Mouse (Mus musculus) embryonic fibroblast, embryonic 13.5 days (primary cell): ENCODE data around the gene Anxa5.

Experiments used
- CTCF ChIP-seq: IDR thresholded peaks from 2 replicates; pipeline ENCODE4 v1.5.1; 2011; ENCODE audit warnings: mild to moderate bottlenecking, control low read depth, low read length, moderate library complexity, borderline replicate concordance; ENCODE audit not compliant: insufficient read depth
- POLR2A ChIP-seq: IDR thresholded peaks from 2 replicates; pipeline ENCODE4 v1.6.1; 2011; ENCODE audit warnings: low read depth, mild to moderate bottlenecking, control low read depth, low read length, moderate library complexity

DNA sequence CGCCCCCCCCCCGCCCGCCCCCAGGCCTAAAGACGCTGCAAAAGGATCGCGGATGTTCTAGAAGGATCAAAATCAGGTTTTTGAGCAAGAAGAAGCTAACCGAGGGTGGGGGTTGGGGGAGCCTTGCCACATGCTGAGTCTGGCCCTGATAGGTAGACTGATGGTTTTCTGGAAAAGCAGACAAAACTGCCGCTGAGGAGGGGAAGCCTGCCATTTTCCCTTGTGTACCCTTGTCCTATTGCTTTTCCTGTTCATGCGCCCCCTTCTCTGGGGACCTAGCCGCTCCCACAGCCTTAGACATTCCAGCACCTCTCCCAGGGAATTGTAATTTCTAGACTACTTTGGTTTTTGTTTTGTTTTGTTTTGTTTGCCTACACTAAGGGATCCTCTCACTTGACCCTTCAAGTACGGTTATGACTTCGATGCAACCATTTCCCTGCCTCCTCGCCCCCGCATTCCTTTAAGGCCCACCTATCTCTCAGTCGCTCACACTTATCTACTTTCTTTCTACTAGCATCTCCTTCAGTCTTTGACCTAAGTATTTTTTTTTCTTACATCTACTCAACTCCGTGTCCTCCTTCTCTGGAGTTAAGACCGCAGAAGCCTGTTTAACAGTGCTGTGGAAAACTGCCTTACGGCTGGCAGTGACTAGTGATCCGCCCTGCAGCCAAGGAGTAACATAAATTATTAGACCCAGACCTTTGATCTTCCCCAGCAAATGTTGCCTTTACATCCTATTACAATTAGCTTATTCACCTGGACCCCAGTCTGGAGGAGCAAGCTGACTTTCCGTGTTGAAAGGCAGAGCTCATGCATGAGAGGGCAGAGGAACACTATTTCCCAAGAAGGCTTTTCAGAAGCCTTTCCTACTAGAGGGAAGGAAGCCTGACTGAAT is 814 bp upstream of the Anxa5 start:
- no peak for TF ChIP-seq CTCF
- TF ChIP-seq POLR2A = peak; percentile 34; the same call in 1 of the 2 replicates
